Mouse (Mus musculus): ENCODE measurements around the gene Mrpl35. TPM values are rescaled to one million over a fixed set of nuclear protein-coding genes. Genes with fewer than 3 reads are reported as not detected.
"Not testable (repeated sequence)": the region's sequence is repeated elsewhere in the genome, so short reads cannot be mapped to it uniquely, and the experiment has no call there.

Gene Mrpl35
- polyA plus RNA-seq (2015; fragmentation: Nextera tagmentation; extraction: Ambion mirVana), result 42.2 and 47.1 TPM in 2 replicates

DNA sequence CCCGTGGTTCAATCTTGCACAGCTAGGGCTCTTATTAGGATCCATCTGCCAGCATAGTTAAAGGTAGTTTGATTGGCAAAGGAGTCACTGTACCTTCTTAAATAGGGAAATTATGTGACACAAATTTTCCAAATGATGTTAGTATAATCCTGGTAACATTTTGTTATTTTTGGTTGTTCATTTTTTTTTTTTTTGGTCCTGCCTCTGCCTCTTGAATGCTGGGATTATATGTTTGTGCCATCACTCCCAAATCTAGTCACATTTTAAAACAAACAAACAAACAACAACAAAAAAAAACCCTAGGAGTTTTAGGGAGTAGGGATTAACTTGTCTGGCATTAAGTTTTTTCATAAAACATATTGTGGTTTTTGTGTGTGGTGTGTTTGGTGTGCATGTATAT is at the start of gene Mrpl35:
Mrpl35 (minus strand) TSS at position 101 of the 400 bp plus-strand sequence.
- Histone ChIP-seq H3K27me3 (0 out of 2 replicates have a peak, but pooled peaks cover 3% of the 10 kb centered on the region), H3K4me3 (no peak within 1 kb of the TSS), H3K27ac (no peak within 1 kb of the TSS), H3K4me2 (no peak within 1 kb of the TSS), H3K36me3 (no peaks in the 10 kb centered on the region), H3K9me3 (no peaks in the 10 kb centered on the region), H3K9ac (no peak within 1 kb of the TSS), H3K4me1 (replicated peaks) (peaks cover 14% of the 10 kb centered on the region)
- no peak for ATAC-seq (ENCODE audit: low FRiP score)
- 48% methylated on average over 1 of the region's 1 CpGs for WGBS

DNA sequence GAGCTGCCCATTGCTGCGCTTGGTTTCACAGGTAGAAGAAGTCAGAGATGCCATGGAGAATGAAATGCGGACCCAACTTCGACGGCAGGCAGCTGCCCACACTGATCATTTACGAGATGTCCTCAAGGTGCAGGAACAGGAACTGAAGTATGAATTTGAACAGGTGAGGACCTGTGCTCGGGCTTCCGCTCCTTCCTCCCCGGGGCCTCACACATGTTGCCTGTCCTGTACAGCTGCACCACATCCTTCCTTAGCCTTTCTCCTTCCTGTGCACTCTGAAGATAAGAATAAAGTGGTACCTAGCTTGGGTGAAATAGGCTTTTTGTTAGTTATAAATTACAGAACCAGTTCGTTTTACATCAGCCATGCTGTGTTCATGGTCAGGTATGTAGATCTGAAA is 44.6 kb upstream of the Mrpl35 start:
- no peaks in the 10 kb centered on the region for H3K9me3 ChIP-seq
- H3K9ac ChIP-seq, result no peak overlapping the region
- WGBS, result 97% methylated on average over 9 of the region's 9 CpGs
- no peaks in the 10 kb centered on the region for H3K27me3 ChIP-seq
- H3K36me3 ChIP-seq, result peaks cover 88% of the 10 kb centered on the region
- ATAC-seq (ENCODE audit: low FRiP score), result no peak
- no peaks in the 10 kb centered on the region for H3K4me1 ChIP-seq (replicated peaks)
- no peak overlapping the region for H3K27ac ChIP-seq
- no peak overlapping the region for H3K4me2 ChIP-seq
- H3K4me3 ChIP-seq, result no peak overlapping the region

DNA sequence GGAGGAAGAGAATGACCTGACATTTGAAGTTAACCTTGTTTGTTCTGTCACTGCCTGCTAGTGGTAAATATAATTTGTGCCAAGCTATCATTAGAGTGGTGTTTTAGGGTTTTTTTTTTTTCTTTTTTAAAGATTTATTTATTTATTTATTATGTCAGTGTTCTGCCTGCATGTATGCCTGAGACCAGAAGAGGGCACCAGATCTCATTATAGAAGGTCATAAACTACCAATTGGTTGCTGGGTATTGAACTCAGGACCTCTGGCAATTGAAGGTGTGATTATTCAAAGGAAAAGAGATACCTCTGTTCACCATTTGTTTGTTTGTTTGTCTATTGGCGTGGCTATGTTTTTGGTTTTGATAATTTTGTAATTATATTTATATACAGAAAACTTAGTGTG is 42.0 kb upstream of the Mrpl35 start:
- no peaks in the 10 kb centered on the region for H3K4me1 ChIP-seq (replicated peaks)
- peaks cover 81% of the 10 kb centered on the region for H3K36me3 ChIP-seq
- no peak overlapping the region for H3K9ac ChIP-seq
- ATAC-seq (ENCODE audit: low FRiP score), result no peak
- no peaks in the 10 kb centered on the region for H3K9me3 ChIP-seq
- no peak overlapping the region for H3K27ac ChIP-seq
- no peak overlapping the region for H3K4me2 ChIP-seq
- 98% methylated on average over 1 of the region's 1 CpGs for WGBS
- no peaks in the 10 kb centered on the region for H3K27me3 ChIP-seq
- no peak overlapping the region for H3K4me3 ChIP-seq

DNA sequence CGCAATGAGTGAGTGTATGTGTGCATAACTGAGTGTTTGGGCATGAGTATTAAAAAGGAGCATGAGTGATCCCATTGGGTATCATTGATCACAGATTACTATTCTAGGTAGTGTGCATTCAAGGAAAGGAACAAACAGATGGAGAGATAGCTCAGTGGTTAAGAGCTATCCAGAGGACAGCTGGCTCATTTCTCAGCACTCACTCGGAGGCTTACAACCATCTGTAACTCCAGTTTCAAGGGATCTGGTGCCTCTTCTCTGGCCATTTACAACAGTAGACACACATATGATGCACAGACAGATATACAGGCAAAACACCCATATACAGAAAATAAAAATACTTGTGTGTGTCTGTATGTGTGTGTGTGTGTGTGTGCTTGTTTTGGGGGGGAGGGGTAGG is 41.0 kb upstream of the Mrpl35 start:
- 98% methylated on average over 2 of the region's 2 CpGs for WGBS
- no peaks in the 10 kb centered on the region for H3K27me3 ChIP-seq
- peaks cover 83% of the 10 kb centered on the region for H3K36me3 ChIP-seq

DNA sequence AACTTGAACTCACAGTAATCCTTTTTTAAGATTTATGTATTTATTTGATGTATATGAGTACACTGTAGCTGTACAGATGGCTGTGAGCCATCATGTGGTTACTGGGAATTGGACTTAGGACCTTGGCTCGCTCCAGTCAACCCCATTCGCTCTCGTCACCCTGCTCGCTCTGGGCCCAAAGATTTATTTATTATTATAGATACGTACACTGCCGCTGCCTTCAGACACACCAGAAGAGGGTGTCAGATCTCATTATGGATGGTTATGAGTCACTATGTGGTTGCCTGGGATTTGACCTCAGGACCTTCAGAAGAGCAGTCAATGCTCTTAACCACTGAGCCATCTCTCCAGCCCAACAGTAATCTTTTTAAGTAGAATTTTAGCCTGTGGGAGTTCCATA is 20.1 kb upstream of the Mrpl35 start:
- not testable (repeated sequence) for H3K27me3 ChIP-seq; H3K4me1 ChIP-seq (replicated peaks); H3K9ac ChIP-seq; H3K4me2 ChIP-seq; H3K4me3 ChIP-seq; ATAC-seq (ENCODE audit: low FRiP score); H3K27ac ChIP-seq; H3K9me3 ChIP-seq
- WGBS, result 96% methylated on average over 6 of the region's 6 CpGs
- peaks cover 35% of the 10 kb centered on the region for H3K36me3 ChIP-seq

More for the DNA sequence above, 41.0 kb upstream of the Mrpl35 start:
- no peaks in the 10 kb centered on the region for H3K4me1 ChIP-seq (replicated peaks)
- H3K4me2 ChIP-seq, result no peak overlapping the region
- no peak overlapping the region for H3K9ac ChIP-seq
- ATAC-seq (ENCODE audit: low FRiP score), result no peak
- no peak overlapping the region for H3K27ac ChIP-seq
- H3K4me3 ChIP-seq, result no peak overlapping the region
- no peaks in the 10 kb centered on the region for H3K9me3 ChIP-seq

DNA sequence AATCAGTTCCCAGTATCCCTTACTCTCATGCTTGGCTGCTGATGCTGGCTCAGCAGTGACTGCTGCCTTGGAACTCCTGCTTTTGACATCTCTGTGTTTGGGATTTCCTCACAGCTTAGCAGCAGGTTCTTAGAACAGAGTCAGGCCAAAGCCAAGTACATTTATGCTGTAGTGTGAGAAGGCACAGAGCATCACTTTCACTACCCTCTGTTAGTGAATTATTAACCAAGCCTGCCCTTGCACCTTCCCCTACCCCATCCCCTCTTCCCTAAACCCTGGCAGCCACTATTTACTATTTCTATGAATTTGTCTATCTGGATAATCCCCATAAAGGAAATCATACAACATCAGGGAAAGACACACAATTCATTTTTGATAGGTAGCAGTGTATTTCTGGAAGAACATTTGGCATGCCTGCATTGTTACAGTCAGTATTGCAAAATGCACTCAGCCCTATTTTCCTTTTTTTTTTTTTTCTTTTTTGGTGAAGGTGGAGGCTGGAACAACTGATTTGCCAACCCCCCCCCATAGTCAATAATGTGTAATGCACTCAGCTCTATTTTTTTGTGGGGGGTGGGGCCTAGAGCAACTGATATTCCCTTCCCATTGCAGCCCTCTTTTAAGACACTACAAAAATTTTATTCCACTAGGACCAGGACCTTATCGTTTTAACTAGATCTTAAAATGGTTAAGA is 14.0 kb upstream of the Mrpl35 start:
- H3K4me1 ChIP-seq (replicated peaks), result no peaks in the 10 kb centered on the region
- no peak overlapping the region for H3K4me2 ChIP-seq
- H3K9me3 ChIP-seq, result no peaks in the 10 kb centered on the region
- no peak overlapping the region for H3K4me3 ChIP-seq
- no peak overlapping the region for H3K27ac ChIP-seq
- no peak overlapping the region for H3K9ac ChIP-seq
- H3K27me3 ChIP-seq, result no peaks in the 10 kb centered on the region
- WGBS, result 92% methylated on average over 1 of the region's 1 CpGs
- peaks cover 12% of the 10 kb centered on the region for H3K36me3 ChIP-seq
- ATAC-seq (ENCODE audit: low FRiP score), result no peak

DNA sequence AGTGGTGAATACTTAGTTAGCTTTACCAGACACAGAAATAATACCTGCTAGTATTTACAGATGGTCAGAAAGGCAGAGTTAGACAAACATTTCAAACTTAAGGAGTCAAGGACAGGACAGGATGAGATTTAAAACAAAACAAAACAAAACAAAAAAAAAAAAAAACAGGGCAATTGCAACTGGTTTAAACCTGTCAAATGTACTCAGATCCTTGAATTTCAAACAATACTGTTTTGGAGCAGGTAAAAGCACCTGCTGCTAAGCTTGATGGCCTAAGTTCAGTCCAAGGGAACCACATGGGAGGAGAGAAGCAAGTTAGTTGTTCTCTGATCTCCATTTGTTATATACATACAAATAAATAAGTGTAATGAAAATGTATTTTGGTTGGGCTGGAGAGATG is 13.0 kb upstream of the Mrpl35 start:
- Histone ChIP-seq H3K27ac (no peak overlapping the region), H3K4me2 (no peak overlapping the region), H3K27me3 (no peaks in the 10 kb centered on the region), H3K36me3 (peaks cover 16% of the 10 kb centered on the region), H3K9ac (no peak overlapping the region), H3K4me1 (replicated peaks) (no peaks in the 10 kb centered on the region), H3K4me3 (no peak overlapping the region), H3K9me3 (no peaks in the 10 kb centered on the region)
- ATAC-seq (ENCODE audit: low FRiP score), result no peak

DNA sequence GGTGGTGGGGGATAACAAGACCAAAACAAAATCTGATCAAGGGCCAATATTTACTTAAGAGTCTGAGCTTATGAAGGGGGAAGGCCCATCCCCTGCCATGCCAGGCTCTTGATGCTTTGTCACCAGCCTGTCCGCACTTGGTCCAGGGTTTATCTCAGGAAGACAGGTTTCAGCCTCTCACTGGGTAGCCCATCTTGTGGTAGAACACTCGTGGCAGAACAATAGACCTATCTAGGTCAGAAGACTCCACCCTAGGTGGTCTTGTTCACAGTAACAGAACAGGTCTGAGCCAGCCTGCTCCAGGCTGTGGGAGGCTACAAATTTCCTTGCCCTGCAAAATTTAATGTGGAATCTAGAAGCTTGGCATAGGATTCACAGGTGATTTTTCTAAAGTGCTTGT is 10.0 kb upstream of the Mrpl35 start:
- Histone ChIP-seq H3K9ac (no peak overlapping the region), H3K4me3 (no peak overlapping the region), H3K36me3 (peaks cover 26% of the 10 kb centered on the region), H3K27me3 (no peaks in the 10 kb centered on the region), H3K27ac (no peak overlapping the region), H3K4me2 (no peak overlapping the region), H3K9me3 (no peaks in the 10 kb centered on the region), H3K4me1 (replicated peaks) (peaks cover 14% of the 10 kb centered on the region)
- no peak for ATAC-seq (ENCODE audit: low FRiP score)
- WGBS, result 78% methylated on average over 2 of the region's 2 CpGs

DNA sequence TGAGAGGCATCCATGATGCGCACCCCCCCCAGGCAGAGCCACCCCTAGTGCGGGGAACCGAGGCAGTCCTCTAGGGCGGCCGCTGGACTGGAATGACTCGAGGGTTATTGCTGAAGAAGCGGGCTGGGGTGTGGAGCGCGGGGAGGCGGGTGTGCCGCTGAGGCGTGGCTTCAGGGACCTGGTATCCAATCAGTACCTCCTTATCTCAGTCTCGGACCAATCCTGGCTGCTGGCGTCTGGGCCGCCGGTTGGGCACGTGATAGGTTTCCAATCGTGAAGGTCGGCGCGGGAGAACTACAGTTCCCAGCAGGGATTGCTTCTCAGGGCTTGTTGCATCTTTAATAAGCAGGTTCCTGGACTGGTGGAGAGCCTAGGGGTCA is 4.8 kb upstream of the Mrpl35 start:
- peak overlapping the region; percentile 95 for H3K4me3 ChIP-seq
- H3K27ac ChIP-seq, result peak overlapping the region; percentile 94
- peak; percentile 99 for ATAC-seq (ENCODE audit: low FRiP score)
- H3K4me2 ChIP-seq, result peak overlapping the region; percentile 71
- WGBS, result under 1% methylated on average over 21 of the region's 21 CpGs
- peaks cover 14% of the 10 kb centered on the region for H3K4me1 ChIP-seq (replicated peaks)
- H3K36me3 ChIP-seq, result peaks cover 25% of the 10 kb centered on the region
- peak overlapping the region; percentile 90 for H3K9ac ChIP-seq
- H3K9me3 ChIP-seq, result no peaks in the 10 kb centered on the region
- H3K27me3 ChIP-seq, result no peaks in the 10 kb centered on the region

DNA sequence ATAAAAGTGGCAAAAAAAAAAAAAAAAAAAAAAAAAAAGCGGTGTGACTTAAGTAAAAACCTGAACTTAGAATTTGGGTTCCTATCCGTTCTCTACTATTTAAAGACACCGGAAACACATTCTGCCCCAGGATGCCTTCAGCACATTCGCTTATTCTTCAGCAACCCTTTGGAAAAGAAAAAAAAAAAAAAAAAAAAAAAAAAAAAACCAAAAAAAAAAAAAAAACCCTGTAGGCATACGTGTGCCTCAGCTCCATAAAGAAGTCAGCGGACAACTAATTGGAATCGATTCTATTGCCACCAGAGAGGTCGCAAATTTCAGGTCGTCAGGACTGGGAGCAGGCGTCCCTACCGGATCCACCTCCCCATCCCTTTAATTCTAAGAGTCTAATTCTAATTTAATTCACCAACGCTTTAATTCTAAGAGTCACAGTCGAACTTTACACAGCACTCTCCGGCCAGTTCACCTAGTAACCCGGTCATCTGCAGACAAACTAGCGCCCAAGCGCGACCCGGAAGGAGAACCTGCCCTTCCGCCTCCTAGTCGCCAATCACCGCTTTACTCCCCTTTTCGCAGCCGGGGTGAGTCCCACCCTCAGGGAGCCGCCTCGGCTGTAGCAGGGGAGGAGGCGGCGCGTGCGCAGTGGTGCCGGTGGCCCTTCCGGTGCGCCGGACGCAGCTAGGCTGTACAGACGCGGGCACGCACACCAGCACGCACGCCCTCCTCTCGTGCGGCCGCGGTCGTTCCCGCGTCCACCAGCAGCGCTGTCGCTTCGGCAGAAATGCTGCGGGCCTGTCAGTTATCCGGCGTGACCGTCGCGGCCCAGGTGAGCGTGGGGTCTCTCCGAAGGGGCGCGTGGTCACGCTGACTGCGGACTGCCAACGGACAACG is 4.2 kb upstream of the Mrpl35 start, which contains the start of gene Immt:
Immt (plus strand) TSS at position 642 of the 891 bp plus-strand sequence.
- Histone ChIP-seq H3K36me3 (peaks cover 19% of the 10 kb centered on the region), H3K4me1 (replicated peaks) (peaks cover 14% of the 10 kb centered on the region), H3K9ac (peak within 1 kb of the TSS; percentile 90), H3K4me3 (peak within 1 kb of the TSS; percentile 95), H3K27ac (peak within 1 kb of the TSS; percentile 94), H3K4me2 (peak within 1 kb of the TSS; percentile 71), H3K9me3 (no peaks in the 10 kb centered on the region), H3K27me3 (0 out of 2 replicates have a peak, but pooled peaks cover 3% of the 10 kb centered on the region)
- ATAC-seq (ENCODE audit: low FRiP score), result peak; percentile 100
- under 1% methylated on average over 64 of the region's 64 CpGs for WGBS

DNA sequence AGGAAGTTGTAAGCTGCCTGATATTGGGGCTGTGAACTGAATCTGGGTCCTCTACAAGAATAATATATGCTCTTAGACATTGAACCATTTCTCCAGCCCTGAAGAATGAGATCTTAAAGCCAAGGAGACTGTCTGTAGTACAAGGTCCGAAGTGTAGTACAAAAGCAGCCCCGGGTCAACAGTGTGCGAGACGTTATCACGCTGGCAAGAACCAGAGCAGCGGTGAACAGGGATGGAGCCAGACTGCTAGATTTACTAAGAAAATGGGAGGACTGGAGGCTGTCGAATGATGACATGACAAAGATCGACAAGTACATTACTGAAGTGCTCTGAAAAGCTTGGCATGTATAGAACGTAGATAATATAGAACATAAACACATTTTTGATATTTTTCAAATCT is 3.0 kb upstream of the Mrpl35 start:
- Histone ChIP-seq H3K27ac (no peak overlapping the region), H3K4me3 (no peak overlapping the region), H3K36me3 (peaks cover 9% of the 10 kb centered on the region), H3K4me1 (replicated peaks) (peaks cover 14% of the 10 kb centered on the region), H3K9me3 (no peaks in the 10 kb centered on the region), H3K4me2 (no peak overlapping the region), H3K27me3 (0 out of 2 replicates have a peak, but pooled peaks cover 3% of the 10 kb centered on the region), H3K9ac (no peak overlapping the region)
- WGBS, result 92% methylated on average over 9 of the region's 9 CpGs
- ATAC-seq (ENCODE audit: low FRiP score), result no peak

DNA sequence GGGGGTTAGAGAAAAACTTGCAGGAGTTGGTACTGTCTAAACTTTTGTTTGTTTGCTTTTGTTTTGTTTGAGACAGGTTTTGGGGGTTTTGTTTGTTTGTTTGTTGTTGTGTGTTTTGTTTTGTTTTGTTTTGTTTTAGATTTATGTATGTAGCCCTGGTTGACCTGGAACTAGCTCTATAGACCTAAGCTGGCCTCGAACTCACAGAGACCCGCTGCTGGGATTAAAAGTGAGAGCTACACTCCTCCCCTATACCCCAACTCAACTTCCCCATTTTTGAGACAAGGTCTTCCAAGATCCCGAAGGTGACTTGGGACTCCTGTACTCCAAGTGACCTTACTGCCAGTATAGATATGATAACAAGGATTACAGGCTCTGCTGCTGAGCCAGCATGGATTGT is 2.8 kb downstream of the Mrpl35 start:
- WGBS, result 42% methylated on average over 3 of the region's 3 CpGs
- H3K4me1 ChIP-seq (replicated peaks), result peaks cover 15% of the 10 kb centered on the region
- H3K4me3 ChIP-seq, result peak overlapping the region; percentile 58
- no peaks in the 10 kb centered on the region for H3K36me3 ChIP-seq
- H3K4me2 ChIP-seq, result peak overlapping the region; percentile 67
- H3K9ac ChIP-seq, result peak overlapping the region; percentile 67; the same call in 1 of the 2 replicates
- ATAC-seq (ENCODE audit: low FRiP score), result peak; percentile 42
- H3K27ac ChIP-seq, result no peak overlapping the region
- H3K9me3 ChIP-seq, result no peaks in the 10 kb centered on the region
- 0 out of 2 replicates have a peak, but pooled peaks cover 3% of the 10 kb centered on the region for H3K27me3 ChIP-seq

All from hindbrain, embryonic 13.5 days (tissue).